Mouse (Mus musculus) ovary, postnatal 10 days (tissue): Measurements from ENCODE around the gene Padi2.

Source experiments
- DNase-seq: peaks from one replicate; pipeline ENCODE4 v3.0.0; 2022; ENCODE audit warnings: low spot score

The Padi2 gene

DNA sequence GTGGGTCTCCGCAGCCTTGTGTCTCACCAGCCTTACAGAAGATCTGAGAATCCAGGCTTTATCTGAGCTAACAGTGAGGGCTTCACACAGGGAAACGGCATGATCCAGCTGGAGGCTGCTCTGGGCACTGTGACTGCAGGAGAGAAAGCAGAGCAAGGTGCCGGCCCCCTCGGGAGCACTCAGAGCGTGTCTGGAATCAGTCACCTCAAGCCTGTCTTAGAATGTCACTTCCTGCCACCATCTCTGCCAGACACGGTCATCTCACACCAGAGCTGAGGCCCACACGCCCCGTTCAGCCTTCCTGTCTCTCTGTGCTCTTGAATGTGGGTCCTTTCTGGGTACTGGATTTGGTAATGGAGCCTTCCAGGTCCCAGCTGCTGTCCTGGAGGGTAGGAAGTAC, 19.5 kb downstream of the Padi2 start:
- DNase-seq = no peak

DNA sequence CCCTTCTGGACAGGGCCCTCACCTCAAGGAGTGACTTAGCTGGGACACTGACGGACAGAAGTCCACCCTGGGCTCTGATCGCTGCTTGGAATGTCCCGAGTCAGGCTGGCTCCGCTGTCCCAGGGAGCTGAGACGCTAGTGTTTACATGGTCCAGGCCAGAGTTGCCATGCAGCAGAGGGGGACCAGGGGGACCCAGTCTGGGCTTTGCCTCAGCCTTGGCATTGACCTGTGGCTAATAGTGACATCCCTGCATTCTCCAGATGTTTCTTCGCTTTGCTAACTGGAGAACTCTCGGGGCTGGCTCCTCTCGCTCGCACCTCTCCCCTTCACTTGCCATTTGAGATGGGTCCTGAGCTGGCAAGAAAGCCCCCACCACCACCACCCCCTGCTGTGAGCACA, 22.2 kb downstream of the Padi2 start:
- DNase-seq = no peak

DNA sequence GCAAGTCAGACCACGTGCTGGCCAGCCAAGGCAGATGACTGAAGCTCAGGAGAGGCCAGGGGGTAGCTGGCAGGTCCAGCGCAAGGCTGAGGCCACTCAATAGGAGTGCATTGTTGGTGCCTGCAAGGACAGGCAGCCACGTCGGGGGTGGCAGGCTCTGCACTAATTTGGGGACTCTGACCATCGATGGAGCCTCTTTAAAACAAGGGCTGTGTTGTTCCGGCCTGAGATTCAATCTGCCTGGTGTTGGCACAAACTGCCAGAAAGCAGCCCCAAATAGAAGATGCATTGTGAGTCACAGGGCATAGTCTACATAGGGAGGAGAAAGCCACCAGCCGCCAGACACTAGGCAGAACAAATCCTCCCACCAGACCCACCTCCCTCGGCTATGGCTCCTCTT, 23.6 kb downstream of the Padi2 start:
- no peak for DNase-seq

DNA sequence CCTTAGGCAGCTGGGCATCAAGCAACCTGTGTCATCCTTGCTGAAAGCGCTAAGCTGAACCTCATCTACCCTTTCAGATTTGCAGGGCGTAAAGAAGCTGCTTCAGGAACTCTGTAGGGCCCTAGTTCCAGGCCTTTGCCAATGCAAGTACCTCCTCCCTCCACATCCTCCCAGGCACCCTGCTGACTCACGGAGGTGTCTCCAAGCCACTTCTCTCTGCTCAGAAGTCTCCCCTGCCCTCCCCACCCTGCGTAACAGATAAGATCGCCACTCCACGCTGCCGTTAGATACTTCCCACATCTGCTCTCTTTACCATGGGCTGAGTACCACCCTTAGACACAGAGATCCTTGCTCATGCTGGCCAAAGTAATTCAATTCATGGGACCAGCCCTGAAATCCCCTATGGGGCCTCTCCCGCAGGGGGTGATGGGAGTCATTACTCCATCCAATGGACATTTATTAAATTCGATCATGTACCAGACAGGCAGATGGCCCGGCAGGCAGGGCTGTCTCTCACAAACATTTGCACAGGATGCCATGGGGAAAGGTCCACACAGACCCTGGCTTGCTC, 24.8 kb downstream of the Padi2 start:
- DNase-seq = no peak

DNA sequence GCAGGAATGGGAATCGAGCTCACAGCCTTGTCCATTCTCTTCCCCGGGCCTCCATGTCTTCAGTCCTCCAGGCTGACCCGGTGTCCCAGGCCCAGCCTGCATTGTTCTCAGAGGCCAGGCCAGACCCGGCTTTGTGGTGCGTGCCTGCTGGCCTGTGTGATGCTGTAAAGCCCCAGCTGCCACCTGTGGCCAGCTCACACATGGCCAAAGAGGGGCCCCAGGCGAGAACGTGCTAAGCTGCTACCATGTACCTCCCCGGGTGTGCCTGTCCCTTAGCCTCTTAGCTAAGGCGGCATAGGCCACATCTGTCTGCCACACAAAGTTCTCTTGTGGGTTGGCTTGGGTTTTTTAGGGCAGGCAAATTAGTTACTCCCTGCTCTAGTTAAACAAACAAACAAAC, 29.5 kb downstream of the Padi2 start:
- no peak for DNase-seq

DNA sequence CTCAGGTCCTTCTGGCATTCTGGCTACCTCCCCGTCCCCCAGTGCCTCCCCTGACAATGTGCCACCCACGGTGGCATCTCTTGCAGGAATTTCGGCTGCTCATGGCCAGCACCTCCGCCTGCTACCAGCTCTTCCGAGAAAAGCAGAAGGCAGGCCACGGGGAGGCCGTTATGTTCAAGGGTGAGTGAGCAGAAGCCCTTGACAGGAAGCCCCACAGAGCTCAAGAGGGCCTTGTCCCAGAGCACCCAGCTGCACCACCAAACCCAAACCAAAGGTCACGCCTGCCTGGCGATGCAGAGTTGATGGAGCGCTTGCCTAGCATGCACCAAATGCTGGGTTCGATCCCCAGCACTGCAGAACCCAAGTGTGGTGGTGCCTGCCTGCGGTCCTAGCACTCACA, 38.2 kb downstream of the Padi2 start:
- DNase-seq = no peak

DNA sequence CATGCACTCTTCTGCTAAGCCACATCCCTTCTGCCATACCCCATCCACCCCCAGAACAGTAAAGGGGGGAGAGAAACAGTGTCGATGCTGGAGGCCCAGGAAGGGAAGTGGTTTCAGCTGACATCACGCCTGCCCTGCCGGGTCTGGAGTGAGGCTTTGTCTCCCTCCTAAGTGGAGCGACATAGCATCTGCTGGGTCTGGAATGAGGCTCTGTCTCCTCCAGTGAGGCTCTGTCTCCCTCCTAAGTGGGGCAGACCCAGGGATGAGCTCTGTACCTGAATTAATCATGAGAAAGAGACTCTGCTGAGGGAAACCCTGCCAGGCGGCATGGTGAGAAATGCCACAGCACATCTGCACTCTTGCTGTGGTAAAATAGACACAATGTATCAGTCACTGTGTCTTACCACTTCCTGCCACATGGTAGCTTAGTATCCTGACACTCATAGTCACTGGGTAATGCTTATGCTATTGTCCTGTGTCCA, 38.9 kb downstream of the Padi2 start:
- no peak for DNase-seq

DNA sequence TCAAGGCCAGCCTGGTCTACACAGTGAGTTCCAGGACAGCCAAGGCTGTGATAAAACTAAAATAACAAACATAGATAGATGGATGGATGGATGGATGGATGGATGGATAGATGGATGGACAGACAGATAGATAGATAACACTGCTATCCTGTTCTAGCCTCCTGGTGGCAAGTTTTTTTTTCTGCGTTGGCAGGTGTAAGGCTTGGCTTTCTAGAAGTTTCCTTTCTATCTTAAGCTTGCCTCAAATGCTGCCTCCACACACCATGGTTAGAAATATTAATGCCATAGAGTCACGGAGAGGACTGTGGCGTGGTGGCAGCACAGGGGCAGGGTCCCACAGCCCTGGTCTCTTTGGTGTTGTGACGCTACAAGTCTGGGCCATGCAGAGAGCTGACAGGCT, 39.4 kb downstream of the Padi2 start:
- no peak for DNase-seq

DNA sequence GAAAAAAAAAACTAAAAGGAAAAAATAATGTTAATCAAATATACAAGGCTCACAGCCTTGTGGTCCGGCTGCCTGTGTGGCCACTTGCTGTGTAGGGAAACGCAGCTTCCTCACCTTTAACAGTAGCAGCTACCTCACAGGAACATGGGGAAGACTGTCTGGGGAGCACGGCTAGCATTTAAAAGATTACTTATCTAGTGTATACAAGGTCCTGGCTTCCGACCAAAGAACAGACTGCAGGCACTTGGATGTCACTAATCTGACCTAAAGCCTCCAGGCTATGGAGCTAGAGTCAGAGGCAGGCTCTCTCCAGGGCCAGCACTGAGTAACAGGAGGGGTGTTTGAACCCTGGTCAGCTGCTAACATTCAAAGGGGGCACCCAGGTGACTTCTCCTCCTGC, 39.9 kb downstream of the Padi2 start:
- no peak for DNase-seq

DNA sequence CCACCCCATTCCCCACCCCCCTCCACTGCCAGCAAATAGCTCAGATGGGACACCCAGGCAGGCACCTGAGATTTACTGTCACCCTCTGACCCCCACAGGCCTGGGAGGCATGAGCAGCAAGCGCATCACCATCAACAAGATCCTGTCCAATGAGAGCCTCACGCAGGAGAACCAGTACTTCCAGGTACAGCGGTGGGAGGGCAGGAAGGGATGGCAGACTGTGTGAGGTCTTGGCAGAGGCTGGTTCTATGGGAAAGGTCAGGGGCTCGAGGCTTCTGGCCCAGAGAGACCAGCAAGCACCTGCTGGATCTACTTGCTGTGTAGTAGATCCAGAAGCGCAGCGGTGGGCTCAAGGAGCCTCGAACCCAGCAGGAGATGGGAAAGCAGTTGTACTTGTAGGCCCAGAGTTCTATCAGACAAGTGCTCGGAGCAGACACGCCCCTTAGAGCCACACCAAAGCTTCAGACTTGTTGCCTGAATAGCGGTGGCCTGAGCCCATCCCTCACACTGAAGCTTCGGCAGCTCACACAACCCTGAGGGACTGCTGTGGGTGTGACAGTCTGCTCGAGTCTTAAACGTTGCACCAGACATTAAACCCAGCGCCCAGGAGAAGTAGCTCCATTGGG, 40.5 kb downstream of the Padi2 start:
- no peak for DNase-seq

DNA sequence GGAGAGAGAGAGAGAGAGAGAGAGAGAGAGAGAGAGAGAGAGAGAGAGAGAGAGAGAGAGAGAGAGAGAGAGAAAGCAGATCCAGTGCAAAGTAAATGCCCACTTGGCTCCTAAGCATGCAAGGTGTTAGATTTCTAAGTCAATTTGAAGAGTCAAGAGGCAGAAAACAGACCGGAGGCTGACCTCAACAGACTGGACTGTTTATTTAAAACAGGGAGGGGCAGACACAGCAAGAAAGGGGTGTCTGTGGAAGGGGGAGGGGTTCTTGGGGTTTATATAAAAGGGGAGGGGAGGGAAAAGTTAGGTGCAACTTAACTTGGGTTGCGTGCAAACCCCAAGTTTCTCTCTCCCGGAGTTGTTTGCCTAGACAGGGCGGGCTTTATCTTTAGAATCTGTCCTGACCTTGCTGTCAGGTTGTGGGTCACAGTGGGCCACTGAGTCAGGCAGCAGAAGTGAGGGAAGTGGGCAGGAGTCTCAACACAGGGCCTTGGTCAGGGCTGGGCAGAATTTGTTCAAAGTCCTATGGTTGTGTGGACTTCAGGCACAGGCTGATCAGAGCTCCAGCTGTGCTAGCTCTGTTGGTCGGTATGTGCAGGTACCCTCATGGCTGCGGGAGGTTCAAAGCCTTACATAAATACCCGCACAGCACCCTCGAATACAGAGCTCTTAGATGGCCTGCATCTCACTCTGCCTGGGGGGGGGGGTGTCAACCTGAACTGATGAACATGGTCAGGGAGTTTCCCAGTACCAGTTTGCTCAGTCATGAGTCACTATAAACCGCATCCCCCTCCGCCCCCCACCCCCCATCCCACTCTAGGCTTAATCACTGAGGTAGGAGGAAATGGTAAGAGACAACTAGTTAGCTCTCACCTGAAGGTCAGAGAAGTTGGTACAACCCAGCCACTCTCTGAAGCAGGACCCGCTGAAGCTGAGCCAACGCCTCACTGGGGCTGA, 41.6 kb downstream of the Padi2 start:
- no peak for DNase-seq

DNA sequence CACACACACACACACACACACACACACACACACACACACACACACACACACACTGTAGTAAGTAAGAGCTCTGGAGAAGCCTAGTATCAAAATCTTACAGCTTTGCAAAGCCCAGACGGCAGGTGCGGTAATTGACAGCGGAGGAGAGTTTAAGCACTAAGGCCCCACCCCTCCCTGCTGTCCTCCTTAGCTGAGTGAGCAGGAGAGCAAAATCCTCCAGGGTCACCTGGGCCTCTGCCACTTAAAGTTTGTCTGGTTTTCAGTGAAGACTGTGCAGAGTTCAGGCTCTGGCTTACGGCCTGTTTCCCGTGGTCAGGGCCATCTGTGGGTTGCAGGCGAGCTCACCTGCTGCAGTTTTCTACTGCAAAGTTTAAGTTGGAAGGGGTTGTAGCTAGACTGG, 42.3 kb downstream of the Padi2 start:
- DNase-seq = no peak

DNA sequence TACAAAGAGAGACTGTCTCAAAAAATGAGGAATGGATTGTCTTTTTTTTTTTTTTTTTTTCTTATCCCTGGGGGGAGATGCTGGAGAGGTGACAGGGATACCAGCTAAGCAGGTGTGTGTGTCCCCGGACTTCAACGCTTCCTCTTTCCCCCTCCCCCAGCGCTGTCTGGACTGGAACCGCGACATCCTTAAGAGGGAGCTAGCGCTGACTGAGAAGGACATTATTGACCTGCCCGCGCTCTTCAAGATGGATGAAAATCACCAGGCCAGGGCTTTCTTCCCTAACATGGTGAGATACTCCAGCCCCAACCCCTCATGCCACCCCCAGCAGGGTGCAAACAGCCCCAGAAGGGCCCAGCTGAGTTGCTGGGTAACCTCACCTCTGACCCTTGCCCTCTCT, 42.9 kb downstream of the Padi2 start:
- DNase-seq = no peak

DNA sequence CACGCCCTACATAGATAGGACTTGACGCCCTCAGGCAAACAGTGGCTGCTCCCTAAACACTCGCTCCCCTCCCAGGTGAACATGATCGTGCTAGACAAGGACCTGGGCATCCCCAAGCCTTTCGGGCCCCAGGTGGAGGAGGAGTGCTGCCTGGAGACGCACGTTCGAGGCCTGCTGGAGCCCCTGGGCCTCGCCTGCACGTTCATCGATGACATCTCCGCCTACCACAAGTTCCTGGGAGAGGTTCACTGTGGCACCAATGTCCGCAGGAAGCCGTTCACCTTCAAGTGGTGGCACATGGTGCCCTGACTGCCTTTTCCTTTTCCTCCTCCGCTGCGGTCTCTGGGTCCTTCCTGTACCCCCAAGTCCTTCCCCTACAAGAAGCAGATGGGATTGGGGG, 43.5 kb downstream of the Padi2 start:
- DNase-seq = no peak

DNA sequence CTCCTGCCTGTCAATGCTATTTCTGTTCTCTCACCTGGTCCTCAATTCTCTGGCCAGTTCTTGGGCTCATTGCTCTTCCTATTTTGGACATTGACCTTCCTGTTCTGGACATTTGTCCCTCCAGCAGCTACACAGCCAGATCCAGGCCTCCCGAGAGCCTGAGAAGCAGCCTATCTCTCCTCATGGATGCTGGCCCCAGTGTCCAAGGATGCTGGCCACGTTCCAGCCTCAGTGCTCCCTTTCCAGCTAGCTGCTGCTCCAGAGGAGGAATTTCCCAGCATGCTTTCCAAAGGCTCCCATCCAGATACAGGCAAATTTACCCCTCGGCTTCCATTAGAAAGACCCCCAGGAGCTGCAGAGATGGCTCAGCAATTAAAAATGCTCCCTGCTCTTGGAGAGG, 44.4 kb downstream of the Padi2 start:
- DNase-seq = no peak

DNA sequence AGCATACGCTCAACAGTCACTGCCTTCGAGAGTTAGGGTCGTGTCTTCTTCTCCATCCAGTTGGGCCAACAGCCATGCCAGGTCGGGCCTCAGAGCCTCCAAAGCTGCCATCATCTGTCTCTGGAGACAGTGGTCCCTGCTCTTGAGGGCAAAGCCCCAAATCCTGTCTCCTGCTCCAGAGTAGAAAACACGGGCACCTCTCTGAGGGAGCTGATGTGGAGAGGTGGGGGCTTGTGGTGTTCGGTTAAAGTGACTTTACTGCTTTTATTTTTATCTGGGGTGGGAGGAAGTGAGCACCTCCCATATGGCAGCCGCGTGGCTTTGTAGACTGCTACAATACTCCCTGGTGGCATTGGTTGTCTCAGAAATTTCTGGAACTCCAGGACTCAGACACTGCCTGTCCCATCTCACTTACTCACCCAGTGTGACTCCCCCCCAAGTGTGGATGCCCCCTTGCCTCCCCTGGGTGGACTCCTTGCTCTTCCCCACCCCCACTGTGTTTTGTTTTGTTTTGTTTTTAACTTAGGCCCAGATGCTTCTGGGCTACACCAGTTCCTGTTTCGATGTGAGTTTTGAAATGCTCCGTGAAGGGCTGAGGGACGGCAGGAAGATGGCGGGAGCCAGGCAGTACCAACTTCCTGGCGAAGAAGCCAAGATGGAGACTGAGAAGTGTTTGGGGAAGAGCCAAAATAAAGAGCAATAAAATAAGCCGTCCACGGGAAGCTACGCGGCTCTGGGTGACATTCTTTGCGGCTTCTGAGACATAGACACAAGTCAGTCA, 45.9 kb downstream of the Padi2 start:
- DNase-seq = no peak

DNA sequence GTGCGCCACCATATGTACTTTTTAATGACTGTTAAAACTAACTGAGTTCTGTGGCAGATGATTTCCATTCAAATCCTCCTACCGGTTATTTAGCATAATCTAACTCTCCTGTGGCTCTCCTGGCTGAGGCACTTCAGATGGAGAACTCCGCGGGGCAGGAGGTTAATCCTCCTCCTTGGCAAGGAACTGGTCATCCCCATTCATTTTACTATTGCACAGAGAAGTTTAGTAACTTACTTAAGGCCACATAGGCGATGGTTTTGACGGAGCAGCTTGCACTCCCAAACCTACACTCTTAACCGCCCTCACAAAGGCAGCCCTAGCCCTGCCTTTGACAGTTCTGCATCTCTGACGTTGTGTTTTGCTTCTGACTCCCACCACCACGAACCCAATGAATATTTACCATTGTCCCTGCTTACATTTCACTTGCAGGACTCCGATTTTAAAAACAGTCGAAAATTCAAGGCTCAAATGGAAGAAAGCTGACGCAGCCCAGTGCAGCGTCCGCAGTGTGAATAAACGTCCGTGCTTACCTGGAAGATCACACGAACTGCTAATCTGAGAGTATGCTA, 51.1 kb downstream of the Padi2 start:
- no peak for DNase-seq

DNA sequence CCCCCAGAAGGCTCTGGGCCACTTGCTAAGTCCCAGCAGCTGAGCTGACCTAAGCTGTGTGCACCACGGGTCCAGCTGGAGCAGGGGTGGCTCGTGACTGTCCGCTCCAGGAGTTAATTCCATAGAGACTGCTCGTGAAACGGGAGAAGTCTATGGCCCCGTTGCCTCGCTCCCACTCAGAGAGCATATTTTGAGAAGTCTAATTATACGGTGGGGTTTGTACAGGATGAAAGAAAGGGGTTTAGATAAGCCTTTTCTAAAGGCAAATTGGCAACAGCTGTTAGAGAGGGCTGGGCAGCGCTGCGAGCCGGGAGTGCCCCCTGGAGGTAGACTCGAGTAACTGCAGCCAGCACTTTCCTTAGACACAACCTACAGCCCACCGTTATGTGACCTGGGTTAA, 51.6 kb downstream of the Padi2 start:
- peak; percentile 64 for DNase-seq

DNA sequence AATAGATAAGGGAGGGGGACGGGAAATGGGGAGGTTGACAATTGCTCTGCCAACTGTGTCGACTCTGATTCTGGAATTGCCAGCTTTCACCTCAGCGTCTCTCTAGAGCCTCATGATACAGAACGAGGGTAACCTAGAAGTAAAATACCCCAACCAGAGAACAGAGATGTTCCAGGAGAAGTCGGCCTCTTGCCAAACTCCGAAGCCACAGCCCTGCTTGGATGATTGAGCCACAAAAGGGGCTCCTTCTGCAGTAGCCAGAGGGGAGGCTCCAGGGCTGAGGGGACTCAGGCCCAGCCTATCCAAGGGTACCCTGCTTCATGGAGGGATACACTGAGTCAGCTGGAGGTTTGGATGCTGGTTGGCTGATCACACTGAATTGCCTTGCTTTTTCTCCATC, 52.2 kb downstream of the Padi2 start:
- DNase-seq = no peak

DNA sequence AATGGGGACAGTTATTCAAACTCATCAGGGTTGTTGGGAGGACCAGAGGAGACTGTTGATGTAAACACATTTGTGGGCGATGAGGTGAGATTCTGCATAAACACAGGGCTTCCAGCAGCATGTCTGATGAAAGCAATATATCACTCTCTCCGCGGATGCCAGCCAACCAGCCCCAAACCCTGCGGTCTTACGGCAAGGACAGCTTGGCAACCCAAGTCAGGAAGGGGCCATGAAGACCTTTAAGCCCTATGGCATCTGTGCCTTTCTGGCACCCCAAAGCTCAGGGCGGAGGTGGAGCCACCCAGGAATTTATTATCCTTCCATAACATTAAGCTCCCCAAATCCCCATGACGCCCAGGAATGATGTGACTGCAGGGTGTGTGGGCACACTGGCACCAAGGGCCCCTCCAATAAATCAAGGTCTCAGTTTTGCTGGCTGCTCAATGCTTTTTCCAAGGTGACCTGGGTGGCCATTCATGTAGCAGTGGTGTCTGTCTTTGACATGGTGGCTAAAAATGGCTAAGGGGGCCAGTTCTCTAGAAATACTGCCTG, 53.1 kb downstream of the Padi2 start:
- no peak for DNase-seq

DNA sequence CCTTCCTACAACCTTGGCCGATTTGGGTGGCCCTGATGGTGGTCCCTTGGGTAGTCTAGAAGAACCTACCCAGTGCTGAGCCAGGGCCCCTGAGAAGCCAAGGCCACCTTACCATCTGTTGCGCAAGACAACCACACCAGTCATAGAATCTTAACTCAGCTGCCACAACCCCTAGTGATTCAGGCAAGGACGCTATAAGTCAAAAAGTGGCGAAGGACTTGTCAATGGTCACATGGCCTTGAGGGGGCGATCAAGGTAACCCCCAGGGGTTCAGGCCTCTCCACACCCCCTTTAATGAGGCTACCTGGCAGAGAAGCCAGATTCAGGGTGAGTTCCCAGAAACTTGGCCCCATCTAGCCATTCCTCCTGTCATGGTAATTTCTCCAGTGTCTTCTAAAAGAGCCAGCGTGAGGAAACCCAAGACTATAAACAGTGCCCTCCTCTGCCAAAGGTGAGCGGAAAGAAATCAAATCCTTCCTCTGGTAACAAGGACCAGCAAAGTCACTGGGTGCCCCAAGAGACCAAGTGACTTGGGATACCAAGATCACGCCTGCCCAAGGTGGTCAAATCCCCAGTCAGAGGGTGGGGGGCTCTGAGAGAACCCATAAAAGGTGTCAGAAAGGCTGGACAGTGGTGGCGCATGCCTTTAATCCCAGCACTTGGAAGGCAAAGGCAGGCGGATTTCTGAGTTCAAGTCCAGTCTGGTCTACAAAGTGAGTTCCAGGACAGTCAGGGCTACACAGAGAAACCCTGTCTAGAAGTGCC, 53.8 kb downstream of the Padi2 start:
- DNase-seq = no peak
